Mouse (Mus musculus): ENCODE measurements around the gene Smap1.
"Not testable (repeated sequence)": the region's sequence is repeated elsewhere in the genome, so short reads cannot be mapped to it uniquely, and the experiment has no call there.

Gene Smap1

DNA sequence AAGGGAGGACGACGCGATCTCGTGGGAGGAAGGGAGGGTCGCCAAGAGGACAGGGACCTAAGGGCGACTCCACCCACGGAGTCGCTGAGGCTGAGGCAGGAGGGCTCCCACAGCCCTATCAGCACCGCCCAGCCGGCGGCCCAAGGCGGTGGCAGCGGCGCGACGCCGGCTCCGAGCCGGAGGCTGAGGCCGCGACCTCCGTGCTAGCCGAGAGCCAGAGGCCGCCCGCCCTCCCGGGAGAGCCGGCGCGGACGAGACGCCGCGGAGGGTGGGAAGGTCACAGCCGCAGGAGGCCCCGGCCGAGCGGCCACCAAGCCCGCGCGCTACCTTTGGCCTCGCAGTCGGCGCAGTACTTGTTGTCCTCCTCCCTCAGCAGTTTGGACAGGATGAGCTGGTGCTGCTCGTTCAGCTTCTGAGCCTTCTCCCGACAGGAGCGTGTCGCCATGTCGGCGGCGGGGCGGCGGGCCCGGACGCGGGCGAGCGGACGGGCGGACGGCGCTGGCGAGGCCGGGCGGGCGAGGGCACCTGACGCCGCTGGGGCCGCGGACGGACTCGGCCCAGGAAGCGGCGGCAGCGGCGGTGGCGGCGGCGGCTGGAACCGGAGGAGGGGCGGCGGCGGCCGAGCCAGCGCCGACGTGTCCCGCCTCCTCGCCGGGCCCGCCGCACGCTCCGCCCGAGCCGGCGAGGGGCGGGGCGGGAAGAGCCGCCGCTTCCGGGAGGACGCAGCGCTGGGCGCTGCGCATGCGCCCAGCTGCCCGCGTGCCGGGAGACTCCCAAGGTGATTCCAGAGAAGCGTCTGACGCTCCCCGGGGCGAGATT, at the start of gene Smap1:
Gene Smap1 (minus strand): TSS at position 607 of the 819 bp plus-strand sequence.
- in situ Hi-C loops (cut with MboI, MseI): loop anchor here in 1 of 2 experiments (5.0 kb wide), 1 partner anchor 85 kb away; the partner anchor contains the start of gene Sdhaf4

DNA sequence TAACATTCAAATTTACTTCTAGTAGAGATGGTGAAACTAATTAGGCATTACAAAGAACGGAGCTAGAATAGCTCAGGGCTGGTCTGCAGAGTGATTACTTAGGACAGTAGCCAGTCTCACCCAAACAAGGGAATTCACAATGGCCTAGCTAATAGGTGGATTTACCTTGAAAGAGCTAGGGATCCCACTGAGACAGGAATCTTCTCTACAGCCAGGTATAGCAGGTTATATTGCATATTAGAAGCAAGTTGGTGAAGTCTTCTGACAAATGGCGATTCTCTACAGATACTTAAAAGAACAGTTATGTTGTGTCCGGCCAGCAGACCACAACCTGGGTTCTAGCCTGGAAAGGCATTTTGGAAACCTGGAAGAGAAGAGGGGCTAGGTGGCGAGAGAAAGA, 49.0 kb upstream of the Smap1 start:
- in situ Hi-C loops (cut with MboI, MseI): not testable (repeated sequence)

DNA sequence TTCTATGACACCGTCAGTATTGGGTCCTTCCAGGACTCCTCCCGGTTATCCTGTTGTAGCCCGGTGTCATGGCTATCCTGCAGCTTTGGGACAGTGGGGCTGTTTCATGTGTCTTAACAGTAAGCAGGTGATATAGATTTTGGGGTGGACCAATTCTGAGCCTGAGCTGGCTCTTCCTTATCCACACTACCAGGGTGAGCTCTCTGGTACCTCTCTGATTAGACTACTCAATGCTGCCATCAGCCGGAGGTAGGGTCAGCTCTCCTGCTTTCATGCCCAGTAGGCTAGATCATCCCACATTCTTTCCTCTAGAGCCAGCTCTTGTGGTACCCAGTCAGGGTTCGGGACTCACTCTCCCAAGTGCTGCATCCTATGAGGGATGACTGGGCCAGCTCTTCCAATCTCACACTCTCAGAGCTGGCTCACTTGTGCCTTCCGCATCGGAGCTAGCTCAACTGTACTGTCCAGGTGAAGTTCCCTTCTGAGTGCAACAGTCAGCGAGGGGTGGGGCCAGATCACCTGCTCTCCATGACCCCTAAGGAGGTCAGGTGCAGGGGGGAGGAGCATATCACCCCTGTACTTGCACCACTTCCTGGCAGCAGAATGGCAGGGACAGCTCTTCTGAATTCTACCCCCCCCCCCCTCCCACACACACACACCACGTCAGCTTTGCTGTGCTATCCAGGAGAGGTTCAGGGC, 46.1 kb upstream of the Smap1 start:
- in situ Hi-C loops (cut with MboI, MseI): no loop called here

DNA sequence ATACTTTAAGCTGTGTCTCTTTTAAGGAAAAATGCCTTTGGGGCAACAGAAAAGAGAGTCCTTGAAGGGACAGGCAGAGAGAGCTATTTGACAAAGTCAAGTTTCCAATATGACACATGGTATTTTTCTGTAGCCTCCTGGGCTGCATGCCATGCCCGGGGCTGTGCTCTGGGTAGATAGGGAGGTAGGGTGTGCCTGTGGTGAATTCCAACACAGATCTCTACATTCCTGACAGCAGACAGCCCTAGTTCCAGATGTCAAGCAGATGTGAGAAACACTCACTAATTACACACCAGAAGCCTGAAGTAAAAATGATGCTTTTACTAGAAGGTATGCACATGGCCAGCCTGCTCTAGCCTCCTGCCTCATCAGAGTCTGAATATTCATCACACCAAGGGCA, 44.1 kb upstream of the Smap1 start:
- in situ Hi-C loops (cut with MboI, MseI): no loop called here

DNA sequence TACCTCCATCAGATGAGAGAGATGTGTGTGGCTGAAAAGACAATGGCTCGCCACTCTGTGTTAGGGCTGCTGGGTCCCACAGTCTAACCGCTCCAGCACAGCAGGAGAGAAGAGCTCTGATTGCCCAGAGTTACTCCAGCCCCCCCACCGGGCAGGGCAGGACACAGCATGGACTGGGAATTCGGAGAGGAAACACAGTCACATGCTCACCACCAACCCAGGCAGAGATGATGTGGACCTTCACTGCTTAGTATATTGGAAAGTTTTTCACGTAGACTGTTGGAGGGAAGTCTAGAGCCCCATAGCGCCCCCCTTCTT, 37.3 kb upstream of the Smap1 start:
- in situ Hi-C loops (cut with MboI, MseI): no loop called here

DNA sequence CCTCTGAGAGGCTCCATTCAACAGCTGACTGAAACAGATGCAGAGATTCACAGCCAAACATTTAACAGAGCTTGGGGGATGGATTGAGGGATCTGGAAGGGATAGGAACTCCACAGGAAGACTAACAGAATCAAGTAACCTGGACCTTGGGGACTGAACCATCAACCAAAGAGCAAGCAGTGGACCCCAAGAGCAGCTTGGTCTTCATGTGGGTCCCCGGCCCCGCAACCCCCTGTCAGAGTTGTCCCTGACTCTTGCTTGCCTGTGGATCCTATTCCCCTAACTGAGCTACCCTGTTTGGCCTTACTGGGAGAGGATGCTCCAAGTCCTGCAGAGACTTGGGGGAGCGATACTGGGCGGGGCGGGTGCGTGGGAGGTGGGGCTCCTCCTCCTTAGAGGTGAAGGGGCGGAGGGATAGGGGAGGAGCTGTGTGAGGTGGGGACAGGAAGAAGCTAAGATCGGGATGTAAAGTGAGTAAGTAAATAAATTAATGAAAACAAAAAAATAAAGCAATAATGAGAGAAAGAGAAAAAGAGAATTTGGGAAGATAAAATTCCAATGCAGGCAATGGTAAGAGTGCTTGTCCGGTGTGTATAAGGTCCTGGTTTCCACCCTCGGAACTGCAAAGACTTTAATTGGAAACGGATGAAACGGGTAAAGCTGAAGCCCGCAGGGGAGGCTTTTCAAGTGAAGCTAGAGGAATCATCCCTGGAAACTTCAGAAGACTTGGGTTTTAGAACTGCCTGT, 36.7 kb upstream of the Smap1 start:
- in situ Hi-C loops (cut with MboI, MseI): no loop called here

DNA sequence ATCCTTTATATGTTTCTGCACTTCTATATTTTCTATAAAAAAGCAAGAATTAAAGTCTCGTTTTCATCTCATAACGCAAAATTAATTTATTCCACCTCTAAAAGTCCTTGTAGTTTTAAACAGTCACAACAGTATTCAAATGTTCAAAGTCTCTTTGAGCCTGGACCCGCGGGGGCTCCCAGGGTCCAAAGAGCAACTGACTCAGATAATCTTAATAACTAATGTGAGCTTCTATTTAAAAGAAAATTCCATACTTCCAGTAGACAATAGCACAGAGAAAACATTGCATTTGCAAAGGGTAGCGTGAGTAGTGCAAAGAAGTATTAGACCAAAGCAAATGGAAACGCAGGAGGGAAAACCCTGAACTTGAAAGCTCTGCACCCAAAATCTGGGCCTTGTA, 36.0 kb upstream of the Smap1 start:
- in situ Hi-C loops (cut with MboI, MseI): no loop called here

DNA sequence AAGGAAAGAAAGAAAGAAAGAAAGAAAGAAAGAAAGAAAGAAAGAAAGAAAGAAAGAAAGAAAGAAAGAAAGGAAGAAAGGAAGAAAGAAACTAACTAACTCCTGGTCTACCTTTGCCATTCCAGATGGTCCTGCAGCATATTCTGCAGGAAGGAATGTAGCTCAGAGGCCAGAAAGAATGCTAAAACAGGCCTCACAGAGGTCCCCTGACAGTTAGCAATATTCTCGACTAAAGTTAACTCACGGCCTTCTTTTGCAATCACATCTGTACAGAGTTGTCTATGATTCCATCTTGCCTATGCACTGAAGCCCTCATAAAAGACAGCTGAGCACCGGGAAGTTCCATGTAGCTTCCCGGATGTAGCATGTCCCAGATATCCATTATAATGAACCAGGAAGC, 33.4 kb upstream of the Smap1 start:
- in situ Hi-C loops (cut with MboI, MseI): no loop called here

DNA sequence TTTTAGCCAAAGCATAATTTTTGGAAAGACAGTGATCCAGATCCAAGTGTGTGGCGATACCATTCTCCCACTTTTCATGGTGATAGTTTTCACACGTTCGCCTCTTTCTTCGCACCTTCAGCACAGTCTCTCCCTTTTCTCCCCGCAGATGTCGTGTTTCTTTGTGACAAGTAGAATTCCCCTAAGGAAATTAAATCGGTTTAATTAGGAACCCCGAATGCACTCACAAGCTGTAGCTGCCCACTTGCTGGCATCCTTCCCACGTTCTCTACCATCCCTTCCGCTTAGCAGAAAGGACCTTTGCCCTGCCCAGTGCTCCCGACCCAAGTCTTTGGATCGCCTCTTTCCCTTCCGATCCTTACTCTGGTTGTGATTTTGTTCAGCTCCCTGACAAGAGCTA, 31.8 kb upstream of the Smap1 start:
- in situ Hi-C loops (cut with MboI, MseI): no loop called here

DNA sequence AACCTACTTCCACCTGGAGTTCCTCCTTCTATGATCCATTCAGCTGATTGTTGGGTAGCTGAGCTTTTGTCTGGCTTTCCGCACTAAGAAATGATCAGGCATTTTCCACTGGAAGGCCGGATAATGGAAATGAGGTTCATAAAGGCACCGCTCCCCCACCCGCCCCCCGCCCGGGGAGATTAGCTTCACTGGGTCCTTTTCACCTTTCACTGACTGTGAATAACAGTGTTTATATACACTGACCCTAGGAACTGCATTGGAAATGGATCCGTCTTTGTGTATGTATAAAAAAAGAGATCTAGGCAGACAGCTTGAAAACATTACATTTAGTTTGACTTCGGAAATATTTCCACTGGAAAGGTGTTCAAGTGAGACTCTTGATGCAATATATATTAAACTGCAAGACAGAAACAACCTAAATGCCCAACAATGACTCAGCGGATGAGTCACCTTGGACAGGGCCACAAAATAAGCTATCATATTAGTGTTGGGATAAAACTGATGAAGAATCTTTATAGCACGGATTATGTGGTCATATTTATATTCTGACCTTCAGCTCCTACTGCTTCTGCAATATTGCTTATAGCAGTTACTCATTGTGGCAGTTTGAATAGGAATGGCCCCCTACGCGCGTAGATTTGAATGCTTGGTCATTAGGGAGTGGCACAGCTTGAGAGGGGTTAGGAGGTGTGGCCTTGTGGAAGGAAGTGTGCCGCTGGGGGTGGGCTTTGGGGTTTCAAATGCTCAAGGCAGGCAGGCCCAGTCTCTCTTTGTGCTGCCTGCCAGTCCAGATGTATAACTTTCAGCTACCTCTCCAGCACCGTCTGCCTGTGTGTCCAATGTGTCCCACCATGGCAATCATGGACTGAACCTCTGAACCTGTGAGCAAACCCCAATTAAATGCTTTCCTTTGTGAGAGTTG, 26.9 kb upstream of the Smap1 start:
- in situ Hi-C loops (cut with MboI, MseI): no loop called here

DNA sequence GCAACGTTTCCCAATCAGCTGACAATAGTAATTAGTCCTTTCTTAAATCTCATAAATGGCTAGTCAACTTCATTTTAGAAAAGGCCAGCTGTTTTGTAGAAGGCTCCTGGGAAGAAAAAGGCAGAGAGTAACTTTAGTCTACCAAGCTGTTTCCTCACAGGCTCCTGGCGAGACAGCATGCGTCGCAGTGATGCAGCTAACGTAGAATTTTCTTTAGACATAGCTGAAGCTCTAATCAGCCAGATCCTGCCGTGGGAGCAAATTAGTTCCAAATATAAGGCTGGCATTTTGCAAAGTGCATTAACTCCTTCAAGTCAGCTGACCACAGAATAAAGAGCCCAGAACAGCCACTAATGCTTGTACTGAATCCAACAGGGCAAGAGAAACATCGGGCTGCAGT, 26.2 kb upstream of the Smap1 start:
- in situ Hi-C loops (cut with MboI, MseI): no loop called here

DNA sequence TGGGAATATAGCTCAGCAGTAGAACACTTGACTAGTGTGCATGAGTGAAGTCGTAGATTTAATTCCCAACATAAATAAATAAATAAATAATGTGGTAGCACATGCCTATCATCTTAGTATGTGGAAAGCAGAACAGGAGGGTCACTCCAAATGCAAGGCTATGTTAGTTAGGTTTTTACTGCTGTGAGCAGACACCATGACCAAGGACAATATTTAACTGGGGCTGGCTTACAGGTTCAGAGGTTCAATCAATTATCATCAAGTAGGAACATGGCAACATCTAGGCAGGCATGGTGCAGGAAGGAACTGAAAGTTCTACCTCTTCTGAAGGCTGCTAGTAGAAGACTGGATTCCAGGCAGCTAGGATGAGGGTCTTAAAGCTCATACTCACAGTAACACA, 22.0 kb upstream of the Smap1 start:
- in situ Hi-C loops (cut with MboI, MseI): no loop called here

DNA sequence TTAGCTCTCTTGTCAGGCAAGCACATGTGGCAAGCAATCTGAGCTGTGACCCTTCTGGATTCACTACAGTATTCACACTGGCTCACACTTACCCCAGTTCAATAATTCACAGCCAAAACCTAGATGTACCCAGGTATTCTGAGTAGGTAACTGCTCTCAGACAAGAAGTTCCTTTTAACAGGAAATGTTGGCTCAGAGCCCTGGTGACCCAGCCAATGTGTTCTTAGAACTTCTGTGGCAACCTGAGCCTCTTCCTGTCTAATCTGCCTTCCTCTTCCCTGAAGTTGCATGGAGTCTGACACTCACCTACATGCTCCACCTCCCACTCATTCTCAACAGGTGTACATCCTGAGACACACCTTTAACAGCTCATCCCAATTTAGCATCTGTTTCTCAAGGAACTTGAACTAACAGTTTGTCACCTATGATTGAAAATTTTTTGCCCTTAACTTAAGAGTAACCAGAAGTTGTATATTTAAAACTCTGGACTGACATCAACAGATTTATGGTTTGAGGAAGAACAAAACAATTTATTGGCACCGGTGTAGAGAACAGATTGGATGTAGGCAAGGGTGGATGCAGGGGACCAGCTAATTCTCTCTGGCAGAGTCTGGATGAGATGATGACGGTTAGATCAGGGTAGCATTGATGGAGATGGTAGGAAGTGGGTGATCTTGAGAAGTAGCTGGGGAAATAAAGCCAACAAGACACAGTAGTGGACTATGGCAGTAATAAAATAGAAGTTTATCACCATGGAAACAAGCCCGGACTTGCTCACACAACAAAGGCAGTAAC, 21.2 kb upstream of the Smap1 start:
- in situ Hi-C loops (cut with MboI, MseI): no loop called here

DNA sequence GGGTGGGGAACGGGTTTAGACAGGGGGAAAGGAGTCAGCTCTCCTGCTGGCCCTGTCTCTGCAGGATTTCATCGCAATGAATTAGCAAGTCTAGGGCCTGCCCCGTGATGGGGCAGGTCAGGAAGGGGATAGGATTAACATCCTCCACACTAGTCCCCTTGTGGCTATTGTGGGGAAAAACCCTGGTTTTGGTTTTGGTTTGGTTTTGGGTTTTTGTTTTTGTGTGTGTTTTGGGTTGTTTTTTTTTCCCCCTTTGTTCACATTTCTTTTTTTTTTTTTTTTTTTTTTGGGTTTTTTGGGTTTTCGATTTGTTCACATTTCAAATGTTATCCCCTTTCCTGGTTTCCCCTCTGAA, 13.3 kb upstream of the Smap1 start:
- in situ Hi-C loops (cut with MboI, MseI): no loop called here

DNA sequence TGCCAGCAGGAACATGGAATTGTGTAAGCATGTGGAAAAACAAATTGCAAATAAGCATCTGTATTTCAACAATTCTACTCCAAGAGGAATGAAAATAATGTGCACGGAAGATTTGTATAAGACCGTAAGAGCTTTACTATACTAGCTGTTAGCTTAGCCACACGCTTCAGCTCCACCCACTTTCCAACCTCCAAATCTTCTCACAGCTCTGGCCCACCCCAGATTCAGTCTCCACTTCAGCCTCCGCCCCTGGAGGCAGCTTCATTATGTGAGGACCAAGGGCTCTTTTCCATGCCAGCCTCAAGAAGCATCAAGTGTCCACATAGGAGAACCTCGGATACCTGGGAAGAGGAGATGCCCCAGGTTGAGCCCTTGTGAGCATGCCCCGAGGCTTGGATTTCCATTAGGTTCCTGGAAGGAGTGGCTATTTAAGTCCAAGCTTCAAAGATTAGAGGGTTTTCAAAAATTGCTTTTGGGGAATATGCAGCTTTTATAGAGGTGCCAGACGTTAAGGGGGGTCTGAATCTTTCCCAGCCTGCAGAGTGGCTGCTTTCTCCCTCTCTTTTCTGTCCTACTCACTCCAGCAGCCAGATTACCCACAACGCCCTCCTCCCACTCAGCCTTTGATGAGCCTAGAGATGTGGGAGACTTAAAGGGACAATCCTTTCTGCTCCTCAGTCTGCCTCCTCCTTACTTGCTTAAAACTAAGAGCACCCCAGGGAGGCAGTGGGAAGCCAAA, 12.7 kb upstream of the Smap1 start:
- in situ Hi-C loops (cut with MboI, MseI): no loop called here

DNA sequence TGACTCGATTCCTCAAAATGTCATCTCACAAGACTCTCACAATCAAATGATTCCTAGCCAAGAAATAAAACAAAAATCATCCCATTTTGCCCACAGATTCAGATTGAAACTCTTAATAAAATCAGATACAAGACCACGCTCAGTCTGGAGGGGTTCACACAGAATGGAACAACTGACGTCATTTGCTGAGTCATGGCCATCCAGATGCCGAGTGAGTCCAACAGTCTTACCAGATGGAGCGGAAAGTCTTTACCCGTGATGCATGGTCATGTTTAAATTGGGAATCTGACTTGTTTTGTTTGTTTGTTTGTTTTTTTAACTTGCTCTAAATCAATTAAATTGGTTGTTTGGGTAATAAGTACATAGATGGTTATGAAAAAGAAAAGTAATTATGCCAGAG, 7.3 kb upstream of the Smap1 start:
- in situ Hi-C loops (cut with MboI, MseI): no loop called here

DNA sequence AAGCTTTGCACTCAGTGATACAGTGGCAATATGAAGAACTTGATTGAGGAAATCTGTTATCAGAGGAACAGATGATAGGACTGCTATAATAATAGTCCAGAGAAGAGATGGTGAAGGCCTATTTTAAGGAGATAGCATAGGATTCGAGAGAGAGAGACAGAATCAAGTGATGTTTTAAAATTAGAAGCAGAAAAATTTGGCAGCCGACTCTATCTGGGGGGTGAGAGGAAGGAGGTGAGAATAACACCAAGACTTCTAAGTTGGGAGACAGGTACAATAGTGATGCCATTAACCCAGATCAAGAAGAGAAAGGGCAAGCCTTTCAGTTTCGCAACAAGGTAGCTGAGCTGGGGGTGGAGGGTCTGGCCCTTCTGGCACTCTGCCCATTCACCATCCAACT, 6.3 kb upstream of the Smap1 start:
- in situ Hi-C loops (cut with MboI, MseI): no loop called here

DNA sequence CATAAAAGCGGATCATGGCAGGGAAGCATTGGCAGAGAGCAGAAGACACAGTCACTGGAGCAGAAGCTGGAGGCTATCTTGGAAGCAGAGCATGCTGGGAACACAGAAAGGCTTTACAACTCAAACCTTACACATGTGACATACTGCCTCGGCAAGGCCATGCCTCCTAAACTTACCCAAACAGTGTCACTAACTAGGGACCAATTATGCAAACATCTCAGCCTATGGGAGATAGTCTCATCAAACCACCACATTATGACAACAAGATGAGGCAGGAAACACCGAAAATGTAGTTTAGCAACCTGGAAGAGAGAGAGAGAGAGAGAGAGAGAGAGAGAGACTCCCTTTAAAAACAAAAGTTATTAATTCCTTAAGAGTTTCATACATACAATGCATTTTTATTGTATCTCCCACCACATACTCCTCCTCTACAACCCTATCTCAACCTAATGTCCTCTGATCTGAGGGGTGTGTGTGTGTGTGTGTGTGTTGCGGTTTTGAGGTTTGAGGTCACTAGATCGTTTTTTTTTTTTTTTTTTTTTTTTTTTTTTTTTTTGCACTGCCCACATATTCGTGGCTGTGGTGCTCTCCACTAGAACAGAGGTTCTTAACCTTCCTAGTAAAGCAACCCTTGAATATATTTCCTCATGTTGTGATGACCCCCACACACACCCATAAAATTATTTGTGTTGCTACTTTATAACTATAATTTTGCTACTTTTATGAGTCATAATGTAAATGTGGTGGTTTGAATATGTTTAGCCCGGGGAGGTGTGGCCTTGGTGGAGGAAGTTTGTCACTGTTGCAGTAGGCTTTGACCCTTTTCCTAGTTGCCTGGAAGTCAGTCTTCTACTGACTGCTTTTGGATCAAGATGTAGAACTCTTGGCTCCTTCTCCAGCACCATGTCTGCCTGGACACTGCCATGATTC, 1.9 kb upstream of the Smap1 start:
- in situ Hi-C loops (cut with MboI, MseI): loop anchor here in 1 of 2 experiments (5.0 kb wide), 1 partner anchor 83 kb away; the partner anchor contains the start of gene Sdhaf4

DNA sequence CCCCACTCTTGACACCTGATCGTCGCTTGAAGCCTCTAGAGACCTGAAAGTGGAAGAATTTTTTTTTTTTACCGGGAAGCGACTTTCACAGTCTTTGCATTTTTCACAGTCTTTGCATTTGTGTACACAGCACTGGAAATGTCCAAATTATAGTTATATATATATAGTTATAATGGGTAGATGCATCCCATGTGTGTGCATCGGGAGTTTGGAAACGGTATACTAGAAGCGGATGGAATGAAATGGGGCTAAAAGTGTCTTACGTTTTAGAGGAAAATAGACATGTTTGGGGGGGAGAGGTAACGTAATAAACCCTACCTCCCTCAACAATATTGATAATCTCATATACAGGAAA, 390 bp upstream of the Smap1 start:
- in situ Hi-C loops (cut with MboI, MseI): loop anchor here in 1 of 2 experiments (5.0 kb wide), 1 partner anchor 85 kb away; the partner anchor contains the start of gene Sdhaf4
